Mouse (Mus musculus): ENCODE data around the gene Gm15262. TPM values are rescaled to one million over a fixed set of nuclear protein-coding genes. Genes with fewer than 3 reads are reported as not detected.

The Gm15262 gene
- polyA plus RNA-seq (2012; rRNA removed; ENCODE audit: low replicate concordance): not detected in 2 replicates

GRCm38 (mm10) chrX:161287156-161287555 is at the start of gene Gm15262:
TSS of gene Gm15262 (plus strand) at chrX:161287456.

Other genes with a start within 250 kb of the Gm15262 start
- gene Scml2, start 170.3 kb upstream of the Gm15262 start, polyA plus RNA-seq (2012; rRNA removed; ENCODE audit: low replicate concordance): 0.30 and 1.0 TPM in 2 replicates